Mouse (Mus musculus) megakaryocyte, adult 5-6 weeks (primary cell): ENCODE results near the gene Slc16a1. TPM values are rescaled to one million over a fixed set of nuclear protein-coding genes. Genes with fewer than 3 reads are reported as not detected.

Experiments
- ATAC-seq: 2 replicates; pipeline ENCODE4 v1.8.0; 2016; ENCODE audit warnings: mild to moderate bottlenecking, inconsistent platforms; ENCODE audit not compliant: poor library complexity, severe bottlenecking
- total RNA-seq, 2 experiments: library from RNA; stranded (forward) in 1 of 2; stranded (reverse) in 1 of 2; fragments of 153-499, 151-499 nt in 1 of 2; fragments of 221-1000, 200-1000 nt in 1 of 2; gene quantifications; 2 replicates each; pipeline versions ENCODE4 v1.2.3 to v1.2.4; 2015 to 2017

Gene Slc16a1
- total RNA-seq (2015) (7.3 and 9.2 TPM in 2 replicates), total RNA-seq (2017) (10.6 and 12.7 TPM in 2 replicates)

GRCm38 (mm10) chr3:104638403-104638779, at the start of gene Slc16a1:
TSS of gene Slc16a1 (plus strand) at chr3:104638668.
- peak; percentile 74 for ATAC-seq

GRCm38 (mm10) chr3:104596451-104597134, 41.9 kb upstream of the Slc16a1 start:
- ATAC-seq: no peak

GRCm38 (mm10) chr3:104597135-104597764, 41.2 kb upstream of the Slc16a1 start:
- ATAC-seq: no peak

GRCm38 (mm10) chr3:104599296-104600150, 38.9 kb upstream of the Slc16a1 start:
- no peak for ATAC-seq

- ATAC-seq: no peak
These were observed 37.8 kb upstream of the Slc16a1 start for GRCm38 (mm10) chr3:104600691-104601090.

GRCm38 (mm10) chr3:104601680-104602079, 36.8 kb upstream of the Slc16a1 start:
- ATAC-seq: no peak

- no peak for ATAC-seq
These were observed 28.6 kb upstream of the Slc16a1 start for GRCm38 (mm10) chr3:104609690-104610380.

GRCm38 (mm10) chr3:104610453-104611230, 27.8 kb upstream of the Slc16a1 start:
- ATAC-seq: no peak

GRCm38 (mm10) chr3:104611951-104612350, 26.5 kb upstream of the Slc16a1 start:
- no peak for ATAC-seq

- no peak for ATAC-seq
These were observed 25.4 kb upstream of the Slc16a1 start for GRCm38 (mm10) chr3:104613102-104613501.

- ATAC-seq: no peak
These were observed 24.4 kb upstream of the Slc16a1 start for GRCm38 (mm10) chr3:104614081-104614480.

- ATAC-seq: no peak
These were observed 23.3 kb upstream of the Slc16a1 start for GRCm38 (mm10) chr3:104615216-104615615.

GRCm38 (mm10) chr3:104616155-104616554, 22.3 kb upstream of the Slc16a1 start:
- ATAC-seq: no peak

GRCm38 (mm10) chr3:104621841-104622240, 16.6 kb upstream of the Slc16a1 start:
- no peak for ATAC-seq

GRCm38 (mm10) chr3:104629810-104630209, 8.7 kb upstream of the Slc16a1 start:
- no peak for ATAC-seq

GRCm38 (mm10) chr3:104630941-104631340, 7.5 kb upstream of the Slc16a1 start:
- ATAC-seq: no peak

GRCm38 (mm10) chr3:104632560-104633162, 5.8 kb upstream of the Slc16a1 start:
- no peak for ATAC-seq

GRCm38 (mm10) chr3:104636491-104636890, 2.0 kb upstream of the Slc16a1 start:
- ATAC-seq: no peak
